Mouse (Mus musculus) right cerebral cortex, postnatal 25 days (tissue): ENCODE data around the gene Scn5a.

Experiments
- DNase-seq: peaks from one replicate; pipeline ENCODE4 v3.0.0; 2022

Scn5a gene

GRCm38 (mm10) chr9:119578636-119579438, at the start of gene Scn5a:
Scn5a (minus strand) TSS chr9:119579016.
- no peak for DNase-seq

- no peak for DNase-seq
These were observed 48.4 kb upstream of the Scn5a start for GRCm38 (mm10) chr9:119627227-119627626.

- no peak for DNase-seq
These were observed 45.3 kb upstream of the Scn5a start for GRCm38 (mm10) chr9:119624151-119624550.

- DNase-seq = no peak
These were observed 36.0 kb upstream of the Scn5a start for GRCm38 (mm10) chr9:119614798-119615197.

GRCm38 (mm10) chr9:119610563-119611166, 31.8 kb upstream of the Scn5a start:
- no peak for DNase-seq

GRCm38 (mm10) chr9:119606906-119607305, 28.1 kb upstream of the Scn5a start:
- no peak for DNase-seq

GRCm38 (mm10) chr9:119604607-119605006, 25.8 kb upstream of the Scn5a start:
- no peak for DNase-seq

- DNase-seq = no peak
These were observed 19.7 kb upstream of the Scn5a start for GRCm38 (mm10) chr9:119598501-119598900.

GRCm38 (mm10) chr9:119597332-119597731, 18.5 kb upstream of the Scn5a start:
- no peak for DNase-seq

- DNase-seq = no peak
These were observed 10.8 kb upstream of the Scn5a start for GRCm38 (mm10) chr9:119589592-119589991.

GRCm38 (mm10) chr9:119588763-119589449, 10.1 kb upstream of the Scn5a start:
- DNase-seq = no peak

GRCm38 (mm10) chr9:119580668-119581067, 1.9 kb upstream of the Scn5a start:
- peak; percentile 63 for DNase-seq

- no peak for DNase-seq
These were observed 1.4 kb upstream of the Scn5a start for GRCm38 (mm10) chr9:119580187-119580586.

GRCm38 (mm10) chr9:119578311-119578635, 543 bp downstream of the Scn5a start:
- DNase-seq = no peak

- peak; percentile 38 for DNase-seq
These were observed 1.8 kb downstream of the Scn5a start for GRCm38 (mm10) chr9:119576977-119577376.

- DNase-seq = no peak
These were observed 3.1 kb downstream of the Scn5a start for GRCm38 (mm10) chr9:119575732-119576131.

GRCm38 (mm10) chr9:119574366-119574765, 4.5 kb downstream of the Scn5a start:
- DNase-seq = no peak

GRCm38 (mm10) chr9:119573009-119573408, 5.8 kb downstream of the Scn5a start:
- no peak for DNase-seq

- DNase-seq = no peak
These were observed 7.4 kb downstream of the Scn5a start for GRCm38 (mm10) chr9:119571411-119571888.

GRCm38 (mm10) chr9:119570652-119571051, 8.2 kb downstream of the Scn5a start:
- no peak for DNase-seq

- DNase-seq = no peak
These were observed 10.1 kb downstream of the Scn5a start for GRCm38 (mm10) chr9:119568732-119569131.

- peak; percentile 14 for DNase-seq
These were observed 11.0 kb downstream of the Scn5a start for GRCm38 (mm10) chr9:119567800-119568199.

GRCm38 (mm10) chr9:119566214-119566613, 12.6 kb downstream of the Scn5a start:
- no peak for DNase-seq

- DNase-seq = peak; percentile 11
These were observed 14.0 kb downstream of the Scn5a start for GRCm38 (mm10) chr9:119564803-119565202.
